Mouse (Mus musculus): Measurements from ENCODE around the gene Gm10974. TPM values are rescaled to one million over a fixed set of nuclear protein-coding genes. Genes with fewer than 3 reads are reported as not detected.
A peak's percentile ranks its signal among the peaks of the same experiment; 100 is the strongest.

Gene Gm10974
- total RNA-seq, 2 experiments from 2014 or later: not detected

DNA sequence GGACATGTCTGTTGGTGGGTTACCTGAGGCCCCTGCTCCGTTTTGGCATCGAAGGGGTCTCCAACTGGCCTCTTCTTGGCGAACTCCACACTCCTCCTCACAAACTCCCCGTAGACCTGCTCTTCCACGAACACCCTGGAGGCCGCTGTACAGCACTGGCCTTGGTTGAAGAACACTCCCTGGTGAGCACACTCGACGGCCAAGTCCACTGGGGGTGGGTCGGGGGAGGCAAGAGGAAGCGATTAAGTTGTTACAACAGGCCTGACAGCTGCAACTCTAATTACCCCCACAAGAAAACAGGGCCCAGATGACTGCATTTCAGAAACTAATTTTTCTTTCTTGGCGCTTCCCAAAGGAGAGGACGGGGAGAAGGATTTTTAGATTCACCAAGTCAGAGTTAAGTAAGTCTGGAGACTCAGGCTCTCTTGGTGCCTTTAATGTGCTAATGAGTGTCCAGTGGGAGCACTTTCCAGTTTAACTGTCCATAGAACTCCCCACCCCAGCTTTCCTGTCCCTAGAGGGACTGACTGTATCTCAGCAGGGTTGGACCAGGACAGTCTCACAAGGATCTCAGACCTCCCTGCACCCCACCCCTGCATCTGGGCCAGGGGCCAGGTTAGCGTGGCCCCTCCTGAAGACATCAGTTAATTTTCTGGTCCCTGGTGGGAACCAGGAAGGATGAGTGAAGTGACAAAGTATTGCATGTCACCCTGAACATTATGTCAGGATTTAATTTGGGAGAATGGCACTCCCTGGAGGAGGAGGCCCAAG lies 40.4 kb downstream of the Gm10974 start:
- DNase-seq: no peak

DNA sequence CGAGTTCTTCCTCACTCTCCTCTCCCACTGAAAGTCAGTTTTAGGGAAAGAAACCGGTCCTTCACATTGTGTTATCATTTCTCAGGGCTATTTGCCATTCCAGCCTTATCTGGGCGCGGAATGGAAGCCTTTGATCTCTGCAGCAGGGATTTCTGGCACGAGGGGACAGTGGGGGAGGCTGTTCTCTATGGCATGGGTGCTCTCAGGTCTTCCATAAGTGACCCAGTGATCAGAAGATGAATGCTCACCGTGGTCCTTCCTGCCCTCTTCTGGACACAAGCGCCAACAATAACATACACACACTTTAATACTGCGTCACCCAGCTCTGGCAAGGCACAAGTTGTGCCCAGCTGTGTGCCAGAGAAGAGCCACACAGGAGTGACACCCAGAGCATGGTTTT lies 41.3 kb downstream of the Gm10974 start:
- DNase-seq: no peak

DNA sequence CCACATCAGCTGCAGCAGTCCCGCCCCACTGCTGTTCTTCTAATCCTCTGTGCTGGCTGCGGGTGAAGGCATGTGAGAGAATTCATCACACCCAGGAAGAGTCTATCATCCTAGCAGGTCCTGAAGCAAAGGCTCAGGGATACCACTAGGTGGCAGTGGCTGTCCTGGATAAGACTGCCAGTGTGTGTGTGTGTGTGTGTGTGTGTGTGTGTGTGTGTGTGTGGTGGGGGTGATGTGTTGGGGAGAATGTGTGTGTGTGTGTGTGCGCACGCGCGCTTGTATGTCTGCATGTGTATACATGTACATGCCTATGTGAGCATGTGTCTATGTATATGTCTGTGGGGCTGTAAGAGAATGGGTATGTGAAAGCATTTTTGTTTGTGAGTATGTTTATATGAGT lies 43.7 kb downstream of the Gm10974 start:
- DNase-seq: peak; percentile 45

DNA sequence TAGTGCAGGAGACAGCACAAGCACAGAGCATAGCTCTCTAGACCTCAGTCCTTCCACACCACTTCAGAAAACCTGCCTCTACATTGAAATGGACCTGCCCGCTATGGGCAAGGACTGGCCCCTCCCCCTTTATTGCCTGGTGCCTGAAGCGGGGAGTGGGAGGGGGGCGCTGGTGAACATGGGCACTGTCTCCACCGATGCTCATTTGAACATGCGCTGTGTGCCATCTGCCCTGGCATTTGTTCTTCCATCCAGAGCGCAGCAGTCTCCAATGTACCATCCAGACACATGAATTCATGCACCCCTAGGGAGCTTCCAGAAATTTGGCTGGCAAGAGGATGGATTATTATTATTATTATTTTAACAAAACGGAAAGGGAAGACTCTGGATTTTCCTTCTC lies 47.4 kb downstream of the Gm10974 start:
- no peak for DNase-seq

DNA sequence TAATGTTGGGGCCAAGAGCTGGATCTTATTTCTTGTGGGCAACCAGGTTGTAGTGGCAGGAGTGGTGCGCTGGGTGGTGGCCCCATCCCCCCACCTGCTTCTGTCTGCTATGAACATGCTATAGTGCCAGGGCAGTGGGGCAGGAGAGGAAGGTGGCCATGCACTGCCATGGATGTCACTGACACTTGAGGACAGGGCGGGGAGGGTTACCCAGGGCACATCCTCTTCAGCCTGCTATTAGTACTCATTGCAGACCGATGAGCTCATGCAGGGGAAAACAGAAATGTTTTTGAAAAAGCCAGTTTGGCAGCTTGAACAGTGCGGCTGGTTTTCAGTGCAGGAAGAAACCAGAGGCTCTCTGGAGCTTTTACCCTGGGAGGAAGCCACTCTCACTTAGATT lies 51.1 kb downstream of the Gm10974 start:
- no peak for DNase-seq

DNA sequence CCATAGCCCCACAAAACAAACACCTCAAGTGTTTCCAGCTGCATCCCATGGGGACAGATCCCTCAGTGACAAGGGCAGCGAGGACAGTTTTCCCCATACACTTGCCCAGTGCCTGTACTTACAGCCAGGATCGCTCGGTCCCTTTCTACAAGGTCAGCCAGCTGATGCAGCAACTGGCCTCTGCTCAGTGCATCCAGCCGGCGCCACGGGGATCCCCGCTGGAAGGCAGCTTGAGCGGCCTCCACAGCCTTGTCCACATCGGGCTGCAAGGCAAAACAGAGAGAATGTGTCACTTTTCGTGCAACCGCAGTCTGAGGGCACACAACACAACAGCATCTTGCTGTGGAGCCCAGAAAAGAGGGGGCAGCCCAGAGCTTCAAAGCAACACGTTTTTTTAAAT lies 53.3 kb downstream of the Gm10974 start:
- DNase-seq: no peak

DNA sequence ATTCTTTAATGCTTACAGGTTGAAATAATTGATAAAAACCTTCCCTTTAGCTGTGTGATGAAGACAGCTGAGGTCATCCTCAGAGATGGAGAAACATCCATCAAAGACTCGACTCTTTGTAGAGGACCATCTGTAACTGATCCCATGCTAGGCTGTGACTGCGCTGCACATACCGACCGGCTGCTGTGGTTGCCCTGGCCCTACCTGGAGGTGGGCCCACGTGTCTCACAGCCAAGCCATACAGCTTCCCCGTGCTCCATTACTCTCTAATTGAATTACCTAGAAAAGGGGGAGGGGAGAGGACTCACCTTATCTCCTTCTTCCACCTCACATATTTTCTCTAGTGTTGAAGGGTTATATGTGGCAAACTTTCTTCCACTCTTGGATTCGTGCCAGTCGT lies 56.2 kb downstream of the Gm10974 start:
- no peak for DNase-seq

DNA sequence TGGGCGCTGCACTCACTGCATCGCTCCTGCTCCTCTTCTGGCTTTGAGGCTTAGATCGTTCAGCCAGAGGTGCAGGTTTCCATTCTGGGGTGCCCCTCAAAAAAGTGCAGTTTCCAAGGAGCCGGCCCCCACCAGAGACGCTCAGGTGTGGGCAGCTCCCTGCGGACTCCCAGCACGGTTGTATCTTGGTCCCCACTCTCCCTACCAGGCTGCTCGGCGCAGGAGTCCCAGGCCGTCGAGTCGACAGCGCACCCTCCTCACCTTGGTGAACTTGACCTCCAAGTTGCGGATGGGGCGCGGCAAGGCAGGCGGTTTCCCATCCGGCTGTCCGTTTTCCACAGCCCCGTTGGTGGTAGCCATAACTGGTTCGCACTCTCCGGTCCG lies 61.3 kb downstream of the Gm10974 start:
- DNase-seq: no peak

DNA sequence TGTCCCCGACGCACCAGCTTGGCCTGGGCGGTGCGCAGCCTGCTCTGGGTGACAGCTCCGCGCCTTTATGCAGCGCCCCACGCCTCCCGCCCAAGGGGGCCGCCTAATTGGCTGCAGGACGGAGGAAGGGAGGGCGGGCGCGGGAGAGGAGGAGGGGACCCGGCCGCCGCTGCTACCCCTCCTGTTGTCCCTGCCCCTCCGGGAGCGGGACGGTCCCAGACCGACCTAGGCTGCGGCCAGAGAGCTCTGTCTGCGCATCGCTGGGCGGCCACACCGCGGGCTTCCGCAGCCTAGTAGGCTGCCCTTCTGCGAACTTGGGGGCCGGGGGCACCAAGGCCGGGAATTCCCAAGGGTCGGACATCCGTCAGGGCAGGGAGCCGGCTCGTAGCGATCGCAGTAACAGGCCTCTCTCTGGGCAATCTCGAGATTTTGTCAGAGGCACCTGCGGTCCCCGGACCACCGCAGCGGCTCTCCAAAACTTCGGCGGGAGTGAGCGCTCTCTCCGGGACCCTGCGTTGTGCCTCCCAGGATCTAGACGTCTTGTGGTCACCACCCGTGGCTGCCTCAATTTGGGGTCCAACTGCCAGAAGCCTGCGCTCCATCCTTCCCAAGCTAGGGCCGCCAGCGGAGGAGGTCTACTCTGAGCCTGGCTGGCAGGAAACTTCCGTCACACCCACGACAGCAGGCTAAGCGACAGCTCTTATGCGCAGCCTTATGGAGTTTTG lies 61.9 kb downstream of the Gm10974 start, which contains the start of gene Aldh1a3:
Gene Aldh1a3, minus strand, starts transcription at position 81 of the 725 bp plus-strand sequence.
- DNase-seq: peak; percentile 60

DNA sequence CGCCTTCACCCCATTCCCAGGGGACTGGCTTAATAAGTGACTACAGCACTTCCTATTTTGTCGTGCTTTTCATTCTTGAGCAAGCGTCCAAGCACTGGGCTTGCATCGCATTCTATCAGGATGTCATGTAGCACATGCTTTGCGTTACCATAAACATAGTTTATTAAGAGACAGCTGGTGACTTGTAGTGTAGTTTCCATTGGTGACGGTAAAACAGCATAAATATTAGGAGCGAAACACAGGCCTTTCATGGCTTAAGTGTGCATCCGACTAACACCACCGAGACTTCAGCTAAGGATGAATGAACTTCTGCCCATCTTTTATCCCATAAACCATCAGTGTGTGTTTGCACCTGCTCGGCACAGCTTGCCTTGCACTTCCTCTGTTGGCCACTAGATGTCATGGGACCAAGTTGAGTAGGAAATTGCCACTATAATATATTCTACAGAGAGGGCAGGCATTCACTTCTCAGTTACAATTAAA lies 68.8 kb downstream of the Gm10974 start:
- peak; percentile 76 for DNase-seq

Small RNAs within 50 kb of the gene (microRNA-seq; reads per million reads assigned to microRNA genes)
- gene Mir7057: 0 reads per million in 2 experiments

Other genes starting within 250 kb of the Gm10974 start
- gene Lrrk1, start 22.4 kb downstream of the Gm10974 start, total RNA-seq (2021): 1 to 10 TPM; 7.7 to 9.2 TPM
- gene Aldh1a3, start 61.6 kb downstream of the Gm10974 start, total RNA-seq (2021): 1 to 10 TPM; 7.4 to 9.0 TPM